Mouse (Mus musculus): ENCODE results near the gene Rtn4r. TPM values are rescaled to one million over a fixed set of nuclear protein-coding genes. Genes with fewer than 3 reads are reported as not detected.

The Rtn4r gene
- polyA plus RNA-seq, 1 experiment = 0.77 TPM

DNA sequence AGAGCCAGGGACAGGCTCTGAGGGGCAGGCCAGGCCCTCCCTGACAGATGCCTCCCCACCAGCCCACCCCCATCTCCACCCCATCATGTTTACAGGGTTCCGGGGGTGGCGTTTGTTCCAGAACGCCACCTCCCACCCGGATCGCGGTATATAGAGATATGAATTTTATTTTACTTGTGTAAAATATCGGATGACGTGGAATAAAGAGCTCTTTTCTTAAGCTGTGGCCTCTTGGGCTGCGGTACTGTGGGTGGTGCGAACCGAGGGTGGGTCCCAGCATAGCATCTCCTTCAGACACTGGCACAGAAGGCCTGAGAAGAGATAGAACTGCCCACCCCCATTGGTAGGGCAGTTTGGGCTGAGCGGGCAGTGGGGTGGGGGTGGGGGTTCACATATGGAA is 24.7 kb downstream of the Rtn4r start:
- TF ChIP-seq CTCF (IDR thresholded peaks at IDR 0.05; ENCODE audit: control insufficient read depth, insufficient read depth, low read length) = no peak
- no peak for TF ChIP-seq POLR2A (IDR thresholded peaks at IDR 0.05; ENCODE audit: borderline replicate concordance, control insufficient read depth, low read depth, low read length)
- Histone ChIP-seq H3K4me1 (ENCODE audit: control insufficient read depth, insufficient read depth, low read length) (no peaks in the 10 kb centered on the region; the same call in 1 of the 2 replicates), H3K4me3 (replicated peaks; ENCODE audit: control insufficient read depth, low read depth, low read length) (no peak overlapping the region), H3K27ac (ENCODE audit: control insufficient read depth, insufficient read depth, low read depth, low read length, poor library complexity) (no peak overlapping the region)
- 92% methylated on average over 12 of the region's 12 CpGs for WGBS

GRCm38 (mm10) chr16:18152769-18153445 is 25.5 kb downstream of the Rtn4r start:
- Histone ChIP-seq H3K4me1 (ENCODE audit: control insufficient read depth, insufficient read depth, low read length) (no peaks in the 10 kb centered on the region; the same call in 1 of the 2 replicates), H3K4me3 (replicated peaks; ENCODE audit: control insufficient read depth, low read depth, low read length) (no peak overlapping the region), H3K27ac (ENCODE audit: control insufficient read depth, insufficient read depth, low read depth, low read length, poor library complexity) (no peak overlapping the region)
- TF ChIP-seq POLR2A (IDR thresholded peaks at IDR 0.05; ENCODE audit: borderline replicate concordance, control insufficient read depth, low read depth, low read length) (no peak), CTCF (IDR thresholded peaks at IDR 0.05; ENCODE audit: control insufficient read depth, insufficient read depth, low read length) (no peak)
- 81% methylated on average over 9 of the region's 9 CpGs for WGBS

DNA sequence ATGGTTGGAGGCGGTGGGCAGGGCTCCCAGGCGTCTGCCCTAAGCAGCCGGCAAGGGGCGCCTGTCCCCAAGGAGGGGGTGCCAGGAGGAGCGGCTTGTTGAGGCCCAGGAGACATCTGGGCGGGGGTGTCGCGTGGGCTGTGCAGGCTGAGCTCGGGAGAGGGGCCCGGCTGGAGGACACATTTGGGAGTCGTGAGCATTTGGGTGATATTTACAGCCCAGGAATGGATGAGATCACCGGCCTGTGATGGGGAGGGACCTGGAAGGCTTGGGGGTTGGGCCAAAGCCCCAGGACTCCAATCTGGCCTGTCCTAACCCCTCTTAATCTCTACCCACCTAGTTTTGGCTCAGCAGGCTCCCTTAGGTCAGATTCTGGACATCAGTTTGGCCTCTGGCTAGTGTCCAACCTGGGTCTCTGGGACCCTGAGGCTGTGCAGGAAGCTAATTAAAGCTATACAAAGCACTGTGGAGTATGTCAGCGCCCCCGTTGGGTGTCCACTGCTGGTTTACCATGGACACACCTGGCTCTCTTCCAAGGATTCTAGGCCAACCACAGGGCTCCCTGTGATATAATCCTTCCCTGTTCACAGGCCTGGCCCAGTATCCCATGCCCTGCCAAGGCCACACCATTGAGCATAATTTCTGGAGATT is 27.2 kb downstream of the Rtn4r start:
- H3K4me1 ChIP-seq (ENCODE audit: control insufficient read depth, insufficient read depth, low read length) = peaks cover 2% of the 10 kb centered on the region; the same call in 1 of the 2 replicates
- 78% methylated on average over 14 of the region's 14 CpGs for WGBS
- no peak overlapping the region for H3K27ac ChIP-seq (ENCODE audit: control insufficient read depth, insufficient read depth, low read depth, low read length, poor library complexity)
- TF ChIP-seq CTCF (IDR thresholded peaks at IDR 0.05; ENCODE audit: control insufficient read depth, insufficient read depth, low read length) = no peak
- no peak for TF ChIP-seq POLR2A (IDR thresholded peaks at IDR 0.05; ENCODE audit: borderline replicate concordance, control insufficient read depth, low read depth, low read length)
- no peak overlapping the region for H3K4me3 ChIP-seq (replicated peaks; ENCODE audit: control insufficient read depth, low read depth, low read length)

DNA sequence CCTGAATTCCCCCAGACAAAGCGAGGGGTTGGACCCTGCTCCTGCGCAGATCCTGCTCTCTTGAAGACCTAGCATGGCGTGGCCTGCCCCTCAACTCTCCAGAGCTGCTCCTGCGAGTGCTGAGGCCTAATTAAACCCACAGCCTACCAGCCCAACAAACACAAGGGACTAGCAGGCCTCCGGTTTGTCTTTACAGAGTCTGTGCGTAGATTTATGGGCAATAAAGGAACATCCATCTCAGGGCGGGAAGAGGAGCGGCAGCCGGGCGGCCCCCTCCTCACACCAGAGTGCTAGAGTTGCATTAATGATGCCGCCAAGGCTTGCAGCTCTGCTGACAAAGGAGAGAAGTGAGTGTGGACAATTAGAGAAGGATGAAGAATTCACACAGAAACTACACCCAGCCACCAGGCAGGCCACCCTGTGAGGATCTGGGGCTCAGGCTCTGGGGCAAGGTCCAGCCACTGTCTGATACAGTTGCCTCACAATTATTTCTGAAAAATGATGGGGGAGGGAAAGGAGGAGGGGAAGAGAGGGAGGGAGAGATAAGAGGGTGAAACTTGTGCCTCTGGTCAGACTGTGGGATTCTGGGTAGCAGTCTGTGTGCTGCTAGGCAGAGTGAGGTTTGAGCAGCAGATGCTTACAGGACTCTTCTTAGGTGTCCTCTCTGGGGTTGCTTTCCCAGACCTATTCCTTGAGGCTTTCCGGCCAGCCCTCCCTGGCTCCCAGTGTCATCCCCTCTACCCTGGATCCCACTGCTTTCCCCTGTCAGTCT is 29.3 kb downstream of the Rtn4r start:
- H3K27ac ChIP-seq (ENCODE audit: control insufficient read depth, insufficient read depth, low read depth, low read length, poor library complexity) = no peak overlapping the region
- TF ChIP-seq POLR2A (IDR thresholded peaks at IDR 0.05; ENCODE audit: borderline replicate concordance, control insufficient read depth, low read depth, low read length) = no peak
- no peak for TF ChIP-seq CTCF (IDR thresholded peaks at IDR 0.05; ENCODE audit: control insufficient read depth, insufficient read depth, low read length)
- no peak overlapping the region for H3K4me3 ChIP-seq (replicated peaks; ENCODE audit: control insufficient read depth, low read depth, low read length)
- H3K4me1 ChIP-seq (ENCODE audit: control insufficient read depth, insufficient read depth, low read length) = peaks cover 6% of the 10 kb centered on the region; the same call in 1 of the 2 replicates
- WGBS = 78% methylated on average over 12 of the region's 12 CpGs

DNA sequence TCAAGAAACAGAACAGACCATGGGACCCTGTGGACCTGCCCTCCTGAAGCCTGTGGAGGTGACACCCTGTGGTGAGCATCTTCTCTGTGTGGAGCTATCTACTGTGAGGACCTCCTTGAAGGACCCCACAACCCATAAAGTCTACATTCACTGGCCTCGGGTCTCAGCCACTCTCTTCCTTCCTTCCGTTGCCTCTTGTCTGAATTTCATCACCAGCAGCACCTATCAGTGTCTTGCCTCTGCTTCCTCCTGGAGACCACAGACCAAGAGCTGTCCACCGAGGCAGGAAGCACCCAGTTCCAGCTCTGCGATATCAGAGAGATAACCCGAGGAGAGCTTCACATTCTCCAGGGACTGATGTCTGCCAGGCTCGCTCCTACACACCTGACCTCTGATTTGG is 31.8 kb downstream of the Rtn4r start:
- 5% methylated on average over 6 of the region's 6 CpGs for WGBS
- TF ChIP-seq POLR2A (IDR thresholded peaks at IDR 0.05; ENCODE audit: borderline replicate concordance, control insufficient read depth, low read depth, low read length) (no peak), CTCF (IDR thresholded peaks at IDR 0.05; ENCODE audit: control insufficient read depth, insufficient read depth, low read length) (no peak)
- Histone ChIP-seq H3K4me3 (replicated peaks; ENCODE audit: control insufficient read depth, low read depth, low read length) (no peak overlapping the region), H3K27ac (ENCODE audit: control insufficient read depth, insufficient read depth, low read depth, low read length, poor library complexity) (peak overlapping the region; percentile 61), H3K4me1 (ENCODE audit: control insufficient read depth, insufficient read depth, low read length) (peaks cover 6% of the 10 kb centered on the region; the same call in 1 of the 2 replicates)

GRCm38 (mm10) chr16:18159778-18160177 is 32.3 kb downstream of the Rtn4r start:
- Histone ChIP-seq H3K4me1 (ENCODE audit: control insufficient read depth, insufficient read depth, low read length) (peaks cover 6% of the 10 kb centered on the region; the same call in 1 of the 2 replicates), H3K27ac (ENCODE audit: control insufficient read depth, insufficient read depth, low read depth, low read length, poor library complexity) (peak overlapping the region; percentile 61; the same call in 1 of the 2 replicates)
- TF ChIP-seq POLR2A (IDR thresholded peaks at IDR 0.05; ENCODE audit: borderline replicate concordance, control insufficient read depth, low read depth, low read length) (no peak), CTCF (IDR thresholded peaks at IDR 0.05; ENCODE audit: control insufficient read depth, insufficient read depth, low read length) (no peak)

GRCm38 (mm10) chr16:18160514-18160913 is 33.1 kb downstream of the Rtn4r start:
- Histone ChIP-seq H3K4me1 (ENCODE audit: control insufficient read depth, insufficient read depth, low read length) (peaks cover 6% of the 10 kb centered on the region; the same call in 1 of the 2 replicates), H3K27ac (ENCODE audit: control insufficient read depth, insufficient read depth, low read depth, low read length, poor library complexity) (0 out of 2 replicates have a peak overlapping the region, but pooled peaks have one; percentile 26), H3K4me3 (replicated peaks; ENCODE audit: control insufficient read depth, low read depth, low read length) (no peak overlapping the region)
- TF ChIP-seq POLR2A (IDR thresholded peaks at IDR 0.05; ENCODE audit: borderline replicate concordance, control insufficient read depth, low read depth, low read length) (no peak), CTCF (IDR thresholded peaks at IDR 0.05; ENCODE audit: control insufficient read depth, insufficient read depth, low read length) (no peak)
- 57% methylated on average over 7 of the region's 7 CpGs for WGBS

More at GRCm38 (mm10) chr16:18159778-18160177, 32.3 kb downstream of the Rtn4r start:
- no peak overlapping the region for H3K4me3 ChIP-seq (replicated peaks; ENCODE audit: control insufficient read depth, low read depth, low read length)
- 4% methylated on average over 1 of the region's 1 CpGs for WGBS

DNA sequence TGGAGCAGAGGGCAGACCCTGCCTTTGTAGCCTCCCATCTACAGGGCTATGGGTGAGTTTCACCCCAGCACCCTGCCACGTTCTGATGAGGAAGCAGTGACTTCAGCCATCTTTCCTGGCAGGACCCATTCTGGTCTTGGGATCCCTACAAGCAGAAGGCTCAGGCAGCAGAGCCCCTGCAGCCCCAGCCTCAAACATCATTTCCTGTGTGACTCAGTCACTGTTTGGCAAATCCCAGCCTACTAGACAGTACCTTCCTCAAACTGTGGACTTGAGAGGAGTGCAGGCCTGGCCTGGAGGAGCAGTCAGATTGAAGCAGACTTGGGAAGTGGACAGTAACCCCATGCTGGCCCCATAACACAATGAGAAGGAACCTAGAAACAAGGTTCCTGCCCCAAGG is 33.7 kb downstream of the Rtn4r start:
- Histone ChIP-seq H3K4me3 (replicated peaks; ENCODE audit: control insufficient read depth, low read depth, low read length) (no peak overlapping the region), H3K4me1 (ENCODE audit: control insufficient read depth, insufficient read depth, low read length) (peaks cover 6% of the 10 kb centered on the region; the same call in 1 of the 2 replicates), H3K27ac (ENCODE audit: control insufficient read depth, insufficient read depth, low read depth, low read length, poor library complexity) (peak overlapping the region; percentile 3; the same call in 1 of the 2 replicates)
- TF ChIP-seq POLR2A (IDR thresholded peaks at IDR 0.05; ENCODE audit: borderline replicate concordance, control insufficient read depth, low read depth, low read length) (no peak), CTCF (IDR thresholded peaks at IDR 0.05; ENCODE audit: control insufficient read depth, insufficient read depth, low read length) (no peak)
- WGBS = 11% methylated on average over 1 of the region's 1 CpGs
